Mouse (Mus musculus) heart, postnatal 25 days (tissue): ENCODE results near the gene Cwc22. TPM values are rescaled to one million over a fixed set of nuclear protein-coding genes. Genes with fewer than 3 reads are reported as not detected.

Source experiments
- DNase-seq: peaks from one replicate; pipeline ENCODE4 v3.0.0; 2022; ENCODE audit warnings: low spot score
- intact Hi-C: fragments of 180-260 bp; cut with DNase I; formaldehyde crosslinking; loops from one replicate; pipeline ENCODE4 v1.15.1; 2025
- total RNA-seq, 2 experiments: library from RNA; stranded (reverse); gene quantifications; 2 replicates each; pipeline ENCODE4 v1.2.3; 2021

Gene Cwc22
- total RNA-seq, 2 experiments from 2014 or later: 13.7 to 14.1 TPM

DNA sequence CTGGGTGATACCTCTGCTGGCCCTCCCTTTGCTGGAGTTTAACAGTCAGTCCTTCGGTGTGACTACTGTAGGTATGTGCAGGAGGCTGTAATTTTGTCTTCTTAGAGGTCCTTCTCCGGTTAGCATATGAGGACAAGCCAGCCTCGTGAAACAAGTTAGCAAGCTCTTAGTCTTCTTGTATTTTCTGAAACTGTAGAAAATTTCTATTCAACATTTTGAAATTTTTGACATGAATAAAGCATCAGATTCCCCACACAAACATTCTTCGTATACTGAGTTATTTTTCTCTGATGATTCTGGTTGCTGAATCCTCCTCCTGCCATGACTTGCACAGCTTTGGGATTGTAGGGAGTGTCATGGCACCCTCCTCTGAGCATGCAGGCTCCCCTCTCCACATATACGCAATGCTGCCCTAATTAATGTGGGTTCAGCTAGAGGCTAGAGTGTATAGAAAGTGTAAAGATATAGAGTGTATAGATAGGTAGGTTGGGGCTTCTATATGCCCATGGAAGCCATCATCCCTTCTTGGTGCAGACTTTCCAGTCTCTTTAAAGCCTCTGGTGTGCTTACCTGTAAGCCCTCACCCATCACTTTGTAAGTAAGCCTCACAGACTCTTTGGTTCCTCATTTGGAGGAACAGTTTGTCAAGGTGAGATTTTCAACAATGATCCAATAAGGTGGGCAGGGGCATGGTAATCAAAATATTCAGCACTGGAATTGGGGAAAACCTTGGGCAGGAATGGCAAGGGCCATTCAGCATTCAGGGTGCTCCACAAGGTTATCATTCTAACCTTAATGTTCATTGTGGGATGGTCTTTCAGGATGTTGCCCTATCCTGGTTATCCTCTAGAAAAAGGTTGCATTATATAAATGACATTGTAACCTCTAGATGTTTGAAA is 64.6 kb downstream of the Cwc22 start:
- no peak for DNase-seq
- intact Hi-C loops: no loop called here

DNA sequence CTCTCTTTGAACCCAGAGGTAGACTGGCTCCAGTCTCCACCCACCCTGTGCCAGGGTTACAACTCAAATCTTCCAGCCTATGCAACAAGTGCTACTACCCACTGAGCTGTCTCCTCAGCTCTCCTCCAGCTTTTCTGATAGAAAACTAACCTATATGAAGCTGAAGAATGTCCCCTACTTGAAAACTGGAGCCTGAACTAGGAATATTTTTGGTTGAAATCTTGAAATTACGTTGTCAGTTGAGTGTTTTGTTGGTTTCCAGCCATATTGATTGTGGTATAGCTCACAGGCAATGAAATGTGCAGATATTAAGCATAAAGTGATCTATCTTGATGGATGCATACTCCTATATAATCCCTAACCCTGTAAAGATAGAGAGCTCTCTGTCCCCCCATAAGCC is 65.8 kb downstream of the Cwc22 start:
- no peak for DNase-seq
- intact Hi-C loops: no loop called here

DNA sequence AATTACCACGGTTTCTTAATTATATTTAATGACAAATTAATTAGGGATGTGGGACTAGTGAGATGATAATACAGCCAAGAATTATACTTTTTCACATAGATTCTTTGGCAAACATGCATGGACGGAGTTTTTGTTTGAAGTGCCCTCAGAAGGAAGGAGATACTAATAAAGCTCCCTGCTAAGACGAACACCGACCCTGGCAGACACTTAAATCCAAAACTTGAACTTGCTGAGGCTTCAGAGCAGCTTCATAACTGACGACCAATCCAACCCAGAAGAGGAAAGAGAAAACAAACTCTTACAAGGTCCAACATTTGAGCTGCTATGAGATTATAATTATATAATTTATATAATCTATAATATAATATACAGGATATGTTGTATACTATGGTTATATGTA is 66.4 kb downstream of the Cwc22 start:
- intact Hi-C loops: loop anchor here (10.0 kb wide), 1 partner anchor 115 kb away; no protein-coding TSS in a partner anchor

DNA sequence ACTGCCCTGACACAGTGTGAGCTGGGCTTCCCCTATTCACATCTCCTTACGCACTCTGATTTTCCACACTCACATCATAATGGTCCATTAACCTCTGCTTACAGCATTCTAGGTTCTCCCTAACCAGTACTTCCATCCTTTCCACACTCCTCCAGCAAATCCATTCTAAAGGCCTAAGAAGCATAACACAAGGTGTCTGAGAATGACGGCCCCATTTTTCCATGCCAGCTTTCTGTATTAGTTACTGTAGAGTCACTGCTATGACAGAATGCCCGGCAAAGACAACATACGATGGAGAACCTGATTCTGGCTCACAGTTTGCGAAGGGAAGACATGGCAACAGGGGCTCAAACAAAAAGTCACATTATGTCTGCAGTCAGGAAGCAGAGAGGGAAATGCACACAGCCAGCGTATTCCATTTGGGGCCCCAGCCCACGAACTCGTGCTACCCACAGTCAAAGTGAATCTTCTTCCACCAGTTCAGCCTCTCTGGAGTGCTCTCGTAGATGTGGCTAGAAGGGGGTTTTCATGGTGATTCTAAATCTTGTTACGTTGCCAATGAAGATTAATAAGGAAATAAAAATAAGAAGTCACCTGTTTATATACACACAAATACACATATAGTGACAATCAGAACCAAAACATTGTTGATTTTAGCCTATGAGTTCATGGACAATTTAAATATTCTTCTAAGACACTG is 68.9 kb downstream of the Cwc22 start:
- intact Hi-C loops: loop anchor here (10.0 kb wide), 1 partner anchor 117 kb away; no protein-coding TSS in a partner anchor
- no peak for DNase-seq

More for the DNA sequence above, 66.4 kb downstream of the Cwc22 start:
- no peak for DNase-seq

DNA sequence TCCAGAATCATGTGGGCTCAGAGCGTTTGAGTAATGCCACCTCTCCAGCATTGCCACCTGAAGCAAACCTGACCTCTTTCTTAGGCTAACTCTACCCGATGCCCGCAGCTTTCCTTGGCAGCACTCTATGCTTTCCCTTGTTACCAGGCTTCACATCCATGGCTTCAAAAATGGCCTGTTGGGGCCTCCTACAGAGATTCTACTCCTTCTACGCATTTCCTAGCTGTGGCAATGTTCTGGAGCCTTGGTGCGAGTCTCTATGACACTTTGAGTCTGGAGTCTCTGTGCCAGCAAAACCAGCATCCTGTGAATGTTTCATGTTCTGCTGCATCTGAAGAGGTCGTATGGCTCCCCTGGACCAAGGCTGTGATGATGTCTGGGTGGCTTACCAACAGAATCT is 69.8 kb downstream of the Cwc22 start:
- intact Hi-C loops: loop anchor here (10.0 kb wide), 1 partner anchor 118 kb away; no protein-coding TSS in a partner anchor
- DNase-seq: no peak

DNA sequence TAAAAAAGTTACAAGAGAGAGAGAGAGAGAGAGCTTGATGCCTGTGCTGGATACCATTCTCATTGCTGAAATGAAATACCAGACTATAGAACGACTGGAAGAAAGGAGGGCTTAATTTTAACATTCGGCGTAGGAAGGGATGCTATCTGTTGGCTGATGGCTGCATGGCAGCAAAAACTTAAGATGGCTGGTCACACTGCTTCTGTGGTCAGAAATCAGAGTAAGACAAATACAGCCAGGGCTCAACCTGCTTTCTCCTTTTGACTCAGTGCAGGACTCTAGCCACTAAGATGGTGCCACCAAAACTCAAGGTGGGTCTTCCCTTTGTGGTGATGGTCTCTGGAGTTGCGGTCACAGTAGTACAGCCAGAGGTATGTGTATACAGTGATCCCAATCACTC is 70.7 kb downstream of the Cwc22 start:
- intact Hi-C loops: loop anchor here (10.0 kb wide), 1 partner anchor 119 kb away; no protein-coding TSS in a partner anchor
- no peak for DNase-seq

DNA sequence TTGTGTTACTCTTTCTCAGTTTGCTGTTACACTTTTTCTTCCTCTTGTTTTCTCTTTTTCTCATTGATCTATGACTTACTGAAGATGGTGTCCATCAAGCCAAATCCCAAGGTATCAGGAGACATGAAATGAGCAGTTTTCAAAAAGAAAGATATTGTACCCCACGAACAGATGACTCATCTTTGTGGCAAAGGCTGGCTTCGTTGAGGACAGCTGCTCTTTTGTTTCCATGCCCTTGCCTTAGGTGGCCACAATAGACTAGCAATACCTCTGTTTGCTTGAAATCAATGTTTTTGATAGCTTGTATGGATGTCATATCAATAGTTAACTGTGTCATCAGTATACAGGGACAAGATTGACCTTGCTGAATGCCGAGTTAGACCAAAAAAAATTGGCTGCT is 71.5 kb downstream of the Cwc22 start:
- intact Hi-C loops: loop anchor here (10.0 kb wide), 1 partner anchor 120 kb away; no protein-coding TSS in a partner anchor
- no peak for DNase-seq

DNA sequence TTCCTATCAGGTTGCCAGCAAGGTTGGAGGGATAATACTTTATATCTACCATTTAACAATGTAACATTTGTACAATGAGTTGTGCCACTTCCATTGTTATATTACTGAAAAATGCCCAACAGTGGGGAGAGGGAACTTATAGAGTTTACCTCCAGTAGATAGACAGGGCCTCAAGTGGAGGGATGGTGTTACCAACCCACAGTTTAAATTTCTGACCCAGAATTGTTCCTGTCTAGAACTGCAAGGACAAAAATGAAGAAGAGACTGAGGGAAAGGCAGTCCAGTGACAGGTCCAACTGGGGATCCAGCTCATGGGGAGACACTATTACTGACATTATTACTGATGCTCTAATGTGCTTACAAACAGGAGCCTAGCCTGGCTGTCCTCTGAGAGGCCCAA is 72.4 kb downstream of the Cwc22 start:
- DNase-seq: no peak
- intact Hi-C loops: loop anchor here (10.0 kb wide), 1 partner anchor 121 kb away; no protein-coding TSS in a partner anchor

DNA sequence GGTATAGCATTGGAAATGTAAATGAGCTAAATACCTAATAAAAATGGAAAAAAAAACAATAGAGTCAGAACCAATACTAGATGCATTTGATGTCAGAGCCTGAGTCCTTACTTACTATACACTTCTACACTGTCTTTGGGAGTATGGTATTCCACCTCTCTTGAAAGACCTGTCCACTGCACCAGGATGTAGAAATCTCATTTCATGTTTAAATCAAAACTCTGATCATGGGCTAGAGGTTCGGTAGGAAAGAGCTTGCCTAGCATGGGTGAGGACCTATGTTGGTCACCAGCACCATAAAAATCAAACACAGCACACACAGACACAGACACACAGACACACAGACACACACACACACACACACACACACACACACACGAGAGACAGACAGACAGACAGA is 73.5 kb downstream of the Cwc22 start:
- intact Hi-C loops: loop anchor here (10.0 kb wide), 1 partner anchor 122 kb away; no protein-coding TSS in a partner anchor
- no peak for DNase-seq

DNA sequence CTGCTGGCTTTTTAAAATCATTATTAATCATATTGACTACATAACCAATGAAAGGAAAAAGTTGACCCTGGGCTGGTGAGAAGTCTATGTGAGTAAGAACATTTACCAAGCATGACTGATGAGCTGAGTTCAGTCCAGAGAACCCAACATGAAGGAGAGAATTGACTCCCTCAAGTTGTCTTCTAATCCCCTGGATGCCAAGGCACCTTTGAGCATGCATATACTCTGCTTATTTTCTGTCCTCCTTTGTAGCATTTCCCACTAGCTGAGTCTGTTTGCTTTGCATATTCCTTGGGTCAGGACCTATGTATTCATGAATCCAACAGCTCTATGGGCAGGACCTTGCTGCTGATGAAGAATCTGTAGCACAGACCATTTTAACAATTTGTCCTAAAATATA is 75.0 kb downstream of the Cwc22 start:
- DNase-seq: no peak
- intact Hi-C loops: loop anchor here (10.0 kb wide), 1 partner anchor 124 kb away; no protein-coding TSS in a partner anchor

DNA sequence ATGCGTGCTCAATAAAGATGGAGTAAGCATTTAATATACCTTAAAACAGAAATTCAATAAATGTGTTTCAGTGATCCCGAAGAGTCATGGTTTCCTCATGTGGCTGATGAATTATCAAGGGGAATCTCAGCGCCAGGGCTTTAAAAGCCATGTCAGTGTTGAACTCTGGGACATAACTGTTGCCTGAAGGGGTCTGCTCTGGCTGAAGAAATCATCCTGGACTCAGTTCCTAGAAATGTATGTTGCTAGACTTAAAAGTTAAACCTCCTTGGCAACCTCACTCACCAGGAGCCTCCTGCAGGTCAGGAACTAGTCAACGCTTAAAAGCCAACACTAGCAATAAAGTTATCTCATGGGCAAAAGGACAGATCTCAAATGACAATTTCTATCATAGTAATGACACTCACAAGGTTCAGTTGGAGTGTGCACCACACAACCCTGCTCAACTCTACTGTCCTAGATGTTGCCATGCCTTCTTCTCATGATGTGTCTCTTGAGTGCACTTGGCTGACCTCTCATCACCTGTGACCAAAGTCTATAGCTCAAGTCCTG is 76.4 kb downstream of the Cwc22 start:
- intact Hi-C loops: loop anchor here (10.0 kb wide), 1 partner anchor 125 kb away; no protein-coding TSS in a partner anchor
- no peak for DNase-seq

DNA sequence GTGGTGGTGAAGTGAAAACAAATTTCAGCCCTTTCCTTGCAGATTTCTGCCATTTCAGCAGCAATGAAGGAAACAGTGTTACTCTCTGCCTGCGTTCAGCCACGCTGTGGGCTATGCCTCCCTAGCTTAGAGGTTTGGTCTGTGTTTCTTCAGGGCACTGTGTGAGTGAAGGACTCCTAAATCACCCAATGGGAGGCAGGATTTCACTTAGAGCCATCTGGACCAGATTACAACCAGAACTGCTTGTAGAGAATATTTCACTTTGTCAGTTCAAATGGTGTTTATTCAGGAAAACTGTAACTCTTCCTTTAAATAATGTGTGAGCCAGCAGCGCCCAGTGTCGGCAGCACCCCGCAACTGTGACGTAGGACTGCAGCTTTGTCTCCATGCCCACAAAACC is 82.2 kb downstream of the Cwc22 start:
- DNase-seq: no peak
- intact Hi-C loops: no loop called here

DNA sequence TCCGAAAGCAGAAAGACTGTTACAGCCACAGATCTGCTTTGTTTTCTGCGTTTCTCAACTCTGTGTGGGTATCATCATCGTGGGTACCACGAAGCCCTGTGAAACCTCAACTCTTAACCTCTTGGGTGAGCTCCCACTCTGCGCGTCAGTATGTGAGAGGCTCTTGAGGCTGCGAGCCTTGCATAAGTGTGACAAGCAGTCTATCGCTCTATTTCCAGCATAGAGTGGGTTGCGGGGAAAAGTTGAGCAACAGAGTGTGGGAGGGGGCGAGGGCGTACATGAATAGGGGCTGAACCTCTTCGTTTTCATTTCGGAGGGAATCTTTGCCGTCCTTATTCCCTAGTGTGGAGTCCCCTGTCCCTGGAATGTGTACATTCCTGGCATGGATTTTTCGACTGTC is 82.7 kb downstream of the Cwc22 start:
- DNase-seq: no peak
- intact Hi-C loops: no loop called here

DNA sequence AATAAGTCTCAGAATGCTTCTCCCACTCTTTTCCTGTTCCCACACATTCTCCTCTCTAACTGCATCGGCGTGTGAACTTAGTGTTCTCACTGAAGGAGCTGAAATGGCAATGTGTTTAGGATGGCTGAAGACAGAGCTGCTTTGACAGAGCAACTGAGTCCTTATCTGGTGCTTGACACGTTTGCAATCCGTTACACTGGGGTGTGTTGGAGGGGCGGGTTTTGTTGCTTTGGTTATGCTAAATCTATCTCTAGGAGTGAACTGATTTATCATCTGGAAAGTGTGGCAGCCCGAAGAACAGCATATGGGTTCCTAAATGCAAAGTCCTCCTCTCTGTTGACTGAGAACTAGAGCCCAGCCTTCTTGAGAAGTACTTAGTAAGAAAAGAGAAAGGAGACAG is 104.7 kb downstream of the Cwc22 start:
- intact Hi-C loops: no loop called here
- no peak for DNase-seq

DNA sequence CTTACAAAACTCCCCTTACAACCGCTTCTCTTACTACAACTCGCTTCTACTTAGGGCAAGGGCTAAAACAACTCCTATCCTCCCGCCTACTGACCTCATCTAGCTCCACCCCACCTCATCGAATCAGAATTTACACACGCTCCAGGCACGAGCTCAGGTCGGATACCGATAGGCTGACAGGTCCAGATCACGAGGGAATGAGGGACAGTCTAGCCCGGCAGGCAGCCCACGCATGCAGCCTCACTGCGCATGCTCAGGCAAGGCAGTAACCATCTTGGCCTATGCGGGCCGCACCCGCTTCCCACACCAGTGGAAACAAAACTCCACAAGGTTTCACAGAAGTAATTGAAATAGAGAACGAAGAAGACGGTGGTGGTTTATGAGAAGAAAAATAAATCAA is 106.6 kb downstream of the Cwc22 start:
- no peak for DNase-seq
- intact Hi-C loops: no loop called here

DNA sequence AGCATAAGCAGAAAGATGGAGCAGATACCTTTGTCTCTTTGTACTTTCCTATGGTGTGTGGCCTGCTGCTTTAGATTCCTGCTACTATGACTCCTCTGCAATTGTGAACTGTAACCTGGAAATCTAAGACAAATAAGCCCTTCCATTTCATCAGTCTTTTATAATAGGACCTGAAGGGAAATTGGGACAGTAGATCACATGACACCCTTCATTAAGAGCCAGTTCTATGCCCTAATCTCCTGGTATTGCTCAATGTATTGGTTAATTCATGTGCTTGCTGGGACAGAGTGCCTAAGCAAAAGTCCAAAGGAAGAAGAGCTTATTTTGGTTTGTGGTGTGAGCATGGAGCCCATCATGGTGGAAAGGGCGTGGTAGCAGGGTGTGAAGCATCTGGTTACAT is 107.5 kb downstream of the Cwc22 start:
- DNase-seq: no peak
- intact Hi-C loops: no loop called here

DNA sequence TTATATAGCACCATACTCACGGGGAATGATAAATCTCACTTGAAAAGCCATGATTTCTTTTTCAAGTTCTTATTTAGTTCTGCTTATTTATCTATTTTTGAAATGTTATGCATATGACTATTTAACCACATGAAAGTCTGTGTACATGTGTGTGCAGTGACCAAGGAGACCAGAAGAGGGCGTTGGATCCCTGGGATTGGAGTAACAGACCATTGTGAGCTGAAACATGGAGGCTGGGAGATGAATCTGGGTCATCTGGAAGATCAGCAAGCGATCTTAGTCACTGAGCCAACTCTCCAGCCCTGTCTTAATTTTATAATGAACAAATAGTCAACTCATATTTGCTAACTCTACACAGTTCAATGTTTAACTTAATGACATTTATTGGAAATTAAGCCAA is 110.4 kb downstream of the Cwc22 start:
- intact Hi-C loops: no loop called here
- no peak for DNase-seq
